Mouse (Mus musculus) spleen, adult 2 months (tissue): ENCODE measurements around the gene Plekhj1. TPM values are rescaled to one million over a fixed set of nuclear protein-coding genes. Genes with fewer than 3 reads are reported as not detected.

Experiments used
- DNase-seq, 2 experiments: peaks; one replicate each; pipeline versions ENCODE4 v3.0.0 to v3.0.0-alpha.2; 2012 to 2021; ENCODE audit warnings: low spot score in 2 of 2, low read depth in 1 of 2
- H3K27ac ChIP-seq: fragments of 200-500 bp; 2 replicates; pipeline ENCODE4 v1.5.1; 2012; ENCODE audit warnings: low read length, inconsistent platforms; ENCODE audit not compliant: insufficient read depth
- H3K27me3 ChIP-seq: fragments of 200-500 bp; 2 replicates; pipeline ENCODE4 v1.6.1; 2012; ENCODE audit warnings: mild to moderate bottlenecking, moderate library complexity, low read length, inconsistent platforms; ENCODE audit not compliant: control insufficient read depth, insufficient read depth
- H3K36me3 ChIP-seq: fragments of 200-500 bp; 2 replicates; pipeline ENCODE4 v1.6.1; 2012; ENCODE audit warnings: mild to moderate bottlenecking, low read length, inconsistent platforms; ENCODE audit not compliant: control insufficient read depth, insufficient read depth
- H3K4me1 ChIP-seq: fragments of 200-500 bp; 2 replicates; pipeline ENCODE4 v1.6.1; 2011; ENCODE audit warnings: inconsistent platforms; ENCODE audit not compliant: control insufficient read depth, insufficient read depth, insufficient read length
- H3K4me3 ChIP-seq: fragments of 200-500 bp; 2 replicates; pipeline ENCODE4 v1.5.1; 2011; ENCODE audit warnings: mild to moderate bottlenecking, inconsistent platforms; ENCODE audit not compliant: insufficient read depth, insufficient read length; ENCODE audit errors: extremely low read depth
- CTCF ChIP-seq: fragments of 200-500 bp; IDR thresholded peaks from 2 replicates; pipeline ENCODE4 v1.5.1; 2011; ENCODE audit warnings: mild to moderate bottlenecking, inconsistent platforms; ENCODE audit not compliant: insufficient read depth, insufficient read length, insufficient replicate concordance; ENCODE audit errors: extremely low read depth
- POLR2A ChIP-seq: fragments of 200-500 bp; IDR thresholded peaks from 2 replicates; pipeline ENCODE4 v1.6.1; 2011; ENCODE audit warnings: low read depth, low read length, inconsistent platforms
- WGBS: fragments of 180-500 bp; shearing (Covaris S2); methylation state at CpG from one replicate; pipeline ENCODE4 v1.1.7; 2018; 5-methylcytosine and 5-hydroxymethylcytosine counted together
- polyA plus RNA-seq: library from polyadenylated mRNA; depleted of rRNA; stranded (reverse); fragments of >200 nt; gene quantifications from 2 replicates; pipeline ENCODE4 v1.2.3, GENCODE M21; 2012

Gene Plekhj1
- polyA plus RNA-seq, 1 experiment: 71.8 TPM

DNA sequence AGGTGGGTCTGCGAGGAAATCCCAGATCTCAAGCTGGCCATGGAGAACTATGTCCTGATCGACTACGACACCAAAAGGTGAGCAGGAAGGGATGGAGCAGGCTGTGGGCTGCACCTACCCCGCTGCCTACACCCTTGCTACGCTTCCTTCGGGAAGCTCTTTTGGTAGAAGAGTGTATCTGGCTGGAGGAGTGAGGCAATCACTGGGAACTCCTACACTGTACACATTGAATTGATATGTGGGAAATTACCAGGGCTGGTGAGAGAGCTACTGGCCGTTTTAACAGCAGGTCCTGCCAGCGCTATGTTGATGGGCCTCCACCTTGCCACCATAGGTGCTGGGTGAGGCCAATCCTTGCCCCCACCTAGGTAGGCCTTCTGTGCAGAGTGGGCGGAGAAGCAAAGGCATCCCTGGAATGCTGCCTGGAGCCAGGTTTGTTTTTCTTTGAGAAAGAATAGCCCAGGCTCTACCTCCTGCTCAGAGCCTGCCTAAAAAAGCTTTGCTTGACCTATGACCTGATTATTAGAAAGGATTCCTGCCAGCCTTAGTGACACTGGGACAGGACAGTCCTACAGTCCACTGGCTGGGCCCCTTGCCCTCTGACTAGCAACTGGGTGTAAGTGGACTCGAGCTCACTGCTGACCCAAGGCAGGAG is 32.1 kb downstream of the Plekhj1 start:
- H3K36me3 ChIP-seq: peaks cover 19% of the 10 kb centered on the region
- 93% methylated on average over 10 of the region's 10 CpGs for WGBS
- H3K4me3 ChIP-seq: no peak overlapping the region
- no peak for DNase-seq
- TF ChIP-seq CTCF (no peak), POLR2A (no peak)
- no peaks in the 10 kb centered on the region; the same call in 1 of the 2 replicates for H3K4me1 ChIP-seq
- no peak overlapping the region for H3K27ac ChIP-seq
- no peaks in the 10 kb centered on the region for H3K27me3 ChIP-seq

DNA sequence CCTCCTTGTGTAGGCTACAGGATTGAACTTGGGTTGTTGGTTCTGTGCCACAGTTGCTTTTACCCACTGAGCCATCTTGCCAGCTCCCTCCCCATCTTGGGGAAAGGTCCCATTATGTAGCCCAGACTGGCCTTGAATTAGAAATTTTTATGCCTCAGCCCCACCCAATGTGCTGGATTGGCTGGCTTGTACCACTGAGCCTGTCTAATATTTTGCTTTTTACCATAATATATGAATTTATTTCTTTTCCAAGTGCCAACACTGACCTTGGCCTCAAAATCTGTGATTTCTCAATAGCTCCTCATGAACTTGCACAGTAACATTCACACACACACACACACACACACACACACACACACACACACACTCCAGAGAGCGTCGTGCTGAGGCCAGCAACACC is 32.7 kb downstream of the Plekhj1 start:
- no peaks in the 10 kb centered on the region; the same call in 1 of the 2 replicates for H3K4me1 ChIP-seq
- 97% methylated on average over 2 of the region's 2 CpGs for WGBS
- H3K4me3 ChIP-seq: no peak overlapping the region
- DNase-seq: no peak
- no peaks in the 10 kb centered on the region for H3K27me3 ChIP-seq
- no peak overlapping the region for H3K27ac ChIP-seq
- peaks cover 17% of the 10 kb centered on the region for H3K36me3 ChIP-seq
- TF ChIP-seq POLR2A (no peak), CTCF (no peak)

DNA sequence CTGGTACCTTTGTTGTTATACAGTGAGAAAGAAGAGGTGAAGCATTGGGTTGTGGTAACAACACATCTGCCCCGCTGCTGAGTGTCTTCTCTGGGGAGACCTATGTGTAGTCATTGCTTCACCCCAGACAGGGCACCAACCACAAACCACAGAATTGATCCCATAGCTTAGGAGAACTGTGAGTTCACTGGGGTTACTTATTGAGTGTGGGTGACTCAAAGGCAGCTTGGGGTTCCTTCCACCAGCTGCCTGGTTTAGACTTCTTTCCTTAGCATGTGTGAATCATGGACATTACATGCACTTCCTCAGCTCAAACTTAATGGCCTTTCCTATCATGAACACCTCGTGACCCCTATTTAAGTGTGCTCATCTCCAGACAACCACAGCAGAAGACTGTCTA is 34.9 kb downstream of the Plekhj1 start:
- DNase-seq: no peak
- H3K27me3 ChIP-seq: no peaks in the 10 kb centered on the region
- peaks cover 11% of the 10 kb centered on the region for H3K36me3 ChIP-seq
- TF ChIP-seq CTCF (no peak), POLR2A (no peak)
- H3K4me1 ChIP-seq: no peaks in the 10 kb centered on the region; the same call in 1 of the 2 replicates
- H3K4me3 ChIP-seq: no peak overlapping the region
- no peak overlapping the region for H3K27ac ChIP-seq
- 43% methylated on average over 2 of the region's 2 CpGs for WGBS

DNA sequence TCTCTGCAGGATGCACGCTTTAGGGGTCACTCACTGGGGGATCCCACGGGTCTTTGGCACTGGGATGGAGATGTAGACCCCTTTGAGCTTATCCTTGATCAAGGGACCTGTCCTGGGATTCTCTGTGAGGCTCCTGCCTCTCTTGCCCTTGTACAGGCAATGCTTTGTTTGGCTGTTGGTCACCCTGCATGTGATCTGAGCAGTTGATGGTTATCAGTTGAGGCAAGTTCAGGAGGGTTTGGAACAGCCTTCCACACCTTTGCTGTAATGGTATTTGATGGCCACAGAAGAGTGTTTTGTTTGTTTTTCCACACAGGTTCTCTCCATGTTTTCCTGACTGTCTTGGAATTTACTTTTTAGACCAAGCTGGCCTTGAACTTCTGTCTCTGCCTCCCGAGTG is 36.6 kb downstream of the Plekhj1 start:
- H3K27me3 ChIP-seq: no peaks in the 10 kb centered on the region
- 75% methylated on average over 3 of the region's 3 CpGs for WGBS
- H3K27ac ChIP-seq: no peak overlapping the region
- peaks cover 7% of the 10 kb centered on the region; the same call in 1 of the 2 replicates for H3K4me1 ChIP-seq
- H3K36me3 ChIP-seq: peaks cover 5% of the 10 kb centered on the region; the same call in 1 of the 2 replicates
- TF ChIP-seq CTCF: no peak
- TF ChIP-seq POLR2A: no peak
- no peak for DNase-seq
- H3K4me3 ChIP-seq: no peak overlapping the region

DNA sequence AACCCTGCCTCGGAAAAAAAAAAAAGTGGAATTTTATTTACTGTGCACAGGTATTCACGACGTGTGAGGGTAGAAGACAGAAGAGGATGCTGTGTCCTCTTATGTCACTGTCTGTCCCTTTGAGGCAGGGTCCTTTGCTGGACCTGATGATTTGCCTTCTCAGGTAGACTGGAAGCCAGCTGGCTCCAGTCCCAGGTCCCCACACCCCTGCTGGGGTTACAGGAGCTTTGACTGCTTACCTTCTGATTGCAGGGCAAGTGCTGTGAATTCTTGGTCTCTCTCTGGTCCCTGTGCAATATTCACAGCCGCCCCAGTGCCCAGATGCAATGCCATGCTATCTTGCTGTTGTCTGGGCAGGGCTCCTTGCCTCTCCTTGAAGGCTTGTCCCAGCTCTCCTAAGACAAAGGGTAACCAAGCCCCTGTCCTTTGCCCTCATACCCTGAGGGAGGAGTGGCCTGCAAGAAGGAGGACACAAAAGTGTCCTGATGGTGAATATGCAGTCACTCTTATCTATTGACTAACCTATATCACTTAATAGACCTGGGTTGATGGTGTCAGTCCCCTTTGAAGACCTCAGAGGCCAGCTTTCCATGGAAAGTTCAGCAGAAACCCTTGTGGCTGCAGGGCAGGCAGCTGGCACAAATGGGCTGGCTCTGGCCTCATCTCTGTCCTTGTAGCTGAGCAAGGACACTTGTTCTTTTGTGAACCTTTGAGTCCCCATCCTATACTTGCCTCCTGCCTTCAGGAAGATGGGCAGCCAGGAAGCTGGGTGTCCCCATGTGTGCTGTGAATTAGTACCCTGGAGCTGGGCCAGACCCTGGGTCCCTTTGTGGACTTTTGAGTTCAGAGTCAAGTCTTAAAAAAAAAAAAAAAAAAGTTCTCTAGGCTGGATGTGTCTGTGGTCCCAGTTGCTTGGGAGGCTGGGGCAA is 37.6 kb downstream of the Plekhj1 start:
- DNase-seq: no peak
- TF ChIP-seq CTCF (no peak), POLR2A (no peak)
- 92% methylated on average over 4 of the region's 4 CpGs for WGBS
- no peak overlapping the region for H3K4me3 ChIP-seq
- H3K27ac ChIP-seq: no peak overlapping the region
- H3K27me3 ChIP-seq: no peaks in the 10 kb centered on the region
- H3K36me3 ChIP-seq: peaks cover 4% of the 10 kb centered on the region; the same call in 1 of the 2 replicates
- H3K4me1 ChIP-seq: peaks cover 17% of the 10 kb centered on the region; the same call in 1 of the 2 replicates

DNA sequence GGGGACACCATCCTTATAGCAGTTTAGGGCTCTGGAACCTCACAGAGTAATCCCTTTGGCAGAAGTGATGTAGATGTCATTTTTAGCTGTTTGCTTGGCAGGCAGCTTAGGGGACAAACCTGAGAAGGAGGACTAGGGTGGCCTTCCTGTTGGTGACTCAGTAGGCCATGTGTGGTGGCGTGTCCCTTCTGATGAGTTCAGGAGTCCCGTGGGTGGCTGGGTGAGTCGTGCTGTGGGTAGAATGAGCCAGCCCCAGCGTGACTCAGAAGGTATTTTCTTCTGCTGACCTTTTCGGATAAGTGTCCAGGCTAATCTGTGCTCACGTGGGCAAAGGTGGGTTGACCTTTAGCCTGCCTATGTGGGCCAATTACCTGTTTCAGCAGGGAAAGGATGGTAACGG is 39.8 kb downstream of the Plekhj1 start:
- Histone ChIP-seq H3K27me3 (no peaks in the 10 kb centered on the region), H3K27ac (no peak overlapping the region), H3K4me3 (no peak overlapping the region), H3K36me3 (no peaks in the 10 kb centered on the region), H3K4me1 (peaks cover 17% of the 10 kb centered on the region; the same call in 1 of the 2 replicates)
- TF ChIP-seq CTCF (no peak), POLR2A (no peak)
- no peak for DNase-seq
- 71% methylated on average over 7 of the region's 7 CpGs for WGBS
